Mouse (Mus musculus) c-Kit-positive CD71-positive TER-119-negative erythroid progenitor cells, embryonic 14.5 days (primary cell): ENCODE results near the gene Pank3.
"Not testable (repeated sequence)": the region's sequence is repeated elsewhere in the genome, so short reads cannot be mapped to it uniquely, and the experiment has no call there.

Source experiments
- DNase-seq: peaks from one replicate; pipeline ENCODE4 v3.0.0-alpha.2; 2013; ENCODE audit warnings: low read depth

Pank3 gene

GRCm38 (mm10) chr11:35776452-35776851 lies 7.2 kb downstream of the Pank3 start:
- no peak for DNase-seq

DNA sequence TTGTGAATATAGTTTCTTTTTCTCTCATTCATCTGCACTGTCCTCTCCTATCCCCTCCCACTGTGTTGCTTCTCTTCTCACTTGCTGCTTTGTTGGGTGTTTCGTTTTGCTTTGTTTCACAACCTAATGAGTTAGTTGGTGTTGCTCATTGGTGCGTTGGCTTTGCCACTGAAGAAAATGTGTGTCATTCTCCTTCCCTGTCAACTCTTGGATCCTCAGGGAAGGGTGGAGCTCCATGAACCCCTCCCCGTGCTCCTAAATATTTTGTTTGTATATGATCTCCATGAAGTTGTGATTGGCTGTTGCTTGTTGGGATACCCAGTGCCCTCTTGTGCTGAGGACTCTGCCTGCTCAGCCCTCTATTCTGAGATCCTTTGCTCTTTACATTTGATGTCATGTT lies 11.1 kb downstream of the Pank3 start:
- DNase-seq, result no peak

- DNase-seq, result no peak
Measured at GRCm38 (mm10) chr11:35782444-35782843, 13.2 kb downstream of the Pank3 start.

GRCm38 (mm10) chr11:35783038-35783437 lies 13.8 kb downstream of the Pank3 start:
- DNase-seq, result no peak

DNA sequence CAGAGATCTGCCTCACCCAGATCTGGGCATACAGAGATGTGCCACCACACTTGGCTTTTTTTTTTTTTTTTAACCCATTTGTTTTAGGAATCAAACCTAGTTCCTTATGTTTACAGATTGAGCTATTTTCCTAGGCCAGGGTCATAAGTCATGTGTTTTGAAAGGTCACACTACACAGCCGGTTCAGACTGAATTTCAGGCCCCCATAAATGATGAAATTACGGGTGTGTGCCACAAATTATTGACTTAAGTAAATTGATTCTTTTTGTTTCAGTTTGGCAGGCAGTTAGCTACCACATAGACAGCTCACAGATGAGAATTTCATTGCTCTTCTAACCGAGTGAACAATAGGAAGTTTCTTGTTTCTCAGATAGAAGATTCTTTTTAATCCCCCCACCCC lies 14.7 kb downstream of the Pank3 start:
- DNase-seq, result no peak

DNA sequence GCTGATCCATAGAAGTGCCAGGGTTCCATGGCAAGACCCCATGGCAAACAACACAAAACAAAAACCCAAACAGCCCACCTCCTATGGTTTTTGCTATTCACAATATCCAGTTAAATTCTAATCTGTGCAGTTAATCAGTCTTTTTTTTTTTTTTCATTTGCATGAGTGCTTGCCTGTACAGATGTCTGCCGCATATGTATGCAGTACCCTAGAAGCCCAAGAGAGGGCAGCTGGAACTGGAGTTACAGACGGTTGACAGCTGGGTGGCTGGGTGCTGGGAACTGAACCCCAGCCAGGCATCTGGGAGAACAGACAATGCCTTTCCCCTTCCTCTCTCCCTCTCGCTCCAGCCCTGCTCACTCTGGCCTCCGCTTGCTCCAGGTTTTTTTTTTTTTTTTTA lies 15.3 kb downstream of the Pank3 start:
- DNase-seq, result no peak

GRCm38 (mm10) chr11:35788443-35788842 lies 19.2 kb downstream of the Pank3 start:
- DNase-seq, result no peak

DNA sequence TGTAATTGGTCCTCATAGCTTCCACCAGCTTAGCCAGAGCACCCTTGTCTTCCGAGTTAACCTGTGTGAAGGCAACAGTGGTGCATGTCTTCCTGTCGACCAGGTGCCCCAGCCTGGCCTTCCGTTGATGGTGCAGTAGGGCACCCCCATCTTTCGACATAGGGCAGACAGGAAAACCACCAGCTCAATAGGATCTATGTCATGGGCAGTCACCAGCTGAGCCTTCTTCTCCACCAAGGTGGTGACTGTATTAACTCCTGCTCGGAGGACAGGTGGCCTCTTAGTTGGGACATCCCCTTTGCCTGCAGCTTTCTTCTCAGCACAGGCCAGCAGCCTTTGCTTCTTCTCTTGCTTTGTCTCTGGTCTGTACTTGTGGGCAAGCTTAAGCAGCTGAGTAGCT lies 23.5 kb downstream of the Pank3 start:
- not testable (repeated sequence) for DNase-seq

GRCm38 (mm10) chr11:35797751-35798494 lies 28.6 kb downstream of the Pank3 start:
- DNase-seq, result no peak

GRCm38 (mm10) chr11:35798495-35798820 lies 29.2 kb downstream of the Pank3 start:
- no peak for DNase-seq

DNA sequence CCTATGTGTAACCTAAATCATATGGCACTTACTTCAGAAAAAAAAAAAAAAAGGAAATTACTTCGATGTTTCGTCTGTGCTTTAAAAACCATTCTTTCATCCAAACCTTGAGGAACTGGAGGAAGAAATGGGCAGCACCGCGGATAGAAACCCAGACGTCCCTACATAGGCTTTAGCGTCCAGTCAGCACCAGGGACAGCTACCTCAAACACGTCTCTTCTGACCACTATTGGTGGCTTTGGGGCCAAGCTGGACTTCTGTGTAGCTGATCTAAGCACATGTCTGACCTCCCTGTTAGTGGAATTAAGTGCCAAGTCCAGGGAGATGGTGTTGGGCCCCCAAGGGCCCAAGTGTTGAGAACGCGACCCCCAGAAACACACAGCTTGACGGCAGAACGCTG lies 29.6 kb downstream of the Pank3 start, which contains the start of gene Fbll1:
Fbll1 (minus strand) TSS at position 11 of the 400 bp plus-strand sequence.
- DNase-seq, result peak; percentile 41

GRCm38 (mm10) chr11:35801332-35801731 lies 32.0 kb downstream of the Pank3 start:
- DNase-seq, result no peak

- DNase-seq, result no peak
Measured at GRCm38 (mm10) chr11:35811458-35811857, 42.2 kb downstream of the Pank3 start.

- DNase-seq, result no peak
Measured at GRCm38 (mm10) chr11:35816316-35816715, 47.0 kb downstream of the Pank3 start.

- DNase-seq, result no peak
Measured at GRCm38 (mm10) chr11:35827714-35828113, 58.4 kb downstream of the Pank3 start.

- DNase-seq, result no peak
Measured at GRCm38 (mm10) chr11:35832139-35832538, 62.9 kb downstream of the Pank3 start.

- DNase-seq, result no peak
Measured at GRCm38 (mm10) chr11:35833270-35833669, 64.0 kb downstream of the Pank3 start.

DNA sequence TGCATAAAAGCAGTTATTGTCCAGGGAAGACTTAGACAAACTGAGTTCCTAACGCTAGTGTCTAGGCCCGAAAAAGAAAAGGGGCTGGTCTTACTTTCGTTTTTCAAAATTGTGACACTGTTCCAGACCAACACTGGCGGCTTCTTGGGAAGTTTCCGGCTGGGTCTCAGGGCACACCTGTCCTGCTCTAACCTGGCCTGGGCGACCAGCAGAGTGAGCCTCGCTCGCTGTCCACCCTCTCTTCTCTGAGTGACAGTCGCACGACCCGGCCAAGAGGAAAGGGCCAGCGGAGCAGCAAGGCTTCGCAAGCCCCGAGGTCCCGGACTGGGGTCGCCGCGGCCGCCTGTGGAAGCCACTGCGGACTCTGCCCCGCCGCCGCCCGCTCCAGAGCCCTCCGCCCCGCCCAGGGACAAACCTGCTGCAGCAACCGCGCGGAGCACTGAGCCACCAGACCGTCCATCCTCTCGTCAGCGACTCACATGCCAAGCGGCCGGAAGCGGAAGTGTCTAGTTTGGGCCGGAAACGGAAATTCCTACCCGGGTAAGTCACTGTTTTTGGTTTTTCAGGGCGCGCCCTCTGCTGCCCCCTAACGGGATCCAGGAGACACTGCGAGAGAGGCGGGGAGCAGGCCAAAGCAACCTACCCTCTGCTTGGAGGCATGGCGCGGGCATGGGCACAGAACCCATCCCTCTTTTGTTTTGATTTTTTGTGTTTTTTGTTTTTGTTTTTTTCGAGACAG lies 64.9 kb downstream of the Pank3 start, which contains the start of gene Rars:
Rars (minus strand) TSS at position 485 of the 739 bp plus-strand sequence.
- DNase-seq, result peak; percentile 94

- DNase-seq, result no peak
Measured at GRCm38 (mm10) chr11:35837156-35838126, 68.2 kb downstream of the Pank3 start.

GRCm38 (mm10) chr11:35838345-35839338 lies 69.4 kb downstream of the Pank3 start:
- peak; percentile 75 for DNase-seq

DNA sequence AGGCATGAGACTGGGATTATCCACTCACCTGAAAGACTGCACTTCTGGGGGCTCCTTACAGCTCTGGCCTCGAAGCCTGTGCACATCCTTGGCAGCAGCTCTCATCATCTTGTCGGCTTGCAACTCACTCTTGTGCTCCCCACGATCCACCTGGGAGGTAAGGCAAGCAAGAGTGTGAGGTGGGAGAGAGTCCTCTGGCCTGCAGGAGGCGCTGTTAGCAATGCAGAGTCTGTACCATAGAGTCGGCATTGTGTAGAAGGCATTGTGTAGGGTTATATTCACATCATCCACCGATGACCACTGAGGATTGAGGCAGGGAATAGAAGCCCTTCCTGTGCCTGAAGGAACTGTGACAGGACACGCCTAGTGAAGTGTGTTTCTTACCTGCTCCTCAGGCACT lies 71.0 kb downstream of the Pank3 start:
- DNase-seq, result no peak
